Mouse (Mus musculus) neural tube, embryonic 12.5 days (tissue): ENCODE results near the gene F830045P16Rik. TPM values are rescaled to one million over a fixed set of nuclear protein-coding genes. Genes with fewer than 3 reads are reported as not detected.

Experiments
- ATAC-seq: fragments of 200-750 bp; cut with Nextera tagmentation; 2 replicates; pipeline ENCODE4 v1.8.0; 2017; ENCODE audit warnings: low read depth, mild to moderate bottlenecking, moderate TSS enrichment, moderate library complexity; ENCODE audit not compliant: low FRiP score
- H3K27ac ChIP-seq: fragments of 300-500 bp; sonication (generic); 2 replicates; pipeline ENCODE4 v1.5.1; 2016
- H3K27me3 ChIP-seq: fragments of 300-500 bp; sonication (generic); replicated peaks from 2 replicates; pipeline ENCODE4 v1.6.1; 2016; ENCODE audit warnings: mild to moderate bottlenecking
- H3K36me3 ChIP-seq: fragments of 300-500 bp; sonication (generic); 2 replicates; pipeline ENCODE4 v1.6.1; 2016; ENCODE audit warnings: mild to moderate bottlenecking
- H3K4me1 ChIP-seq: fragments of 300-500 bp; sonication (generic); 2 replicates; pipeline ENCODE4 v1.6.1; 2016
- H3K4me2 ChIP-seq: fragments of 300-500 bp; sonication (generic); replicated peaks from 2 replicates; pipeline ENCODE4 v1.6.1; 2016; ENCODE audit warnings: mild to moderate bottlenecking
- H3K4me3 ChIP-seq: fragments of 300-500 bp; sonication (generic); 2 replicates; pipeline ENCODE4 v1.5.1; 2016
- H3K9ac ChIP-seq: fragments of 300-500 bp; sonication (generic); 2 replicates; pipeline ENCODE4 v1.6.1; 2016; ENCODE audit warnings: mild to moderate bottlenecking
- H3K9me3 ChIP-seq: fragments of 300-500 bp; sonication (generic); 2 replicates; pipeline ENCODE4 v1.6.1; 2016; ENCODE audit warnings: mild to moderate bottlenecking
- whole genome bisulfite sequencing: fragments of 180-500 bp; shearing (Covaris S2); methylation state at CpG from one replicate; pipeline ENCODE4 v1.1.7; 2016; 5-methylcytosine and 5-hydroxymethylcytosine counted together
- polyA plus RNA-seq: library from polyadenylated mRNA; unstranded; fragments of >200 nt; fragmentation: Nextera tagmentation; extraction: Ambion mirVana; gene quantifications from 2 replicates; pipeline ENCODE4 v1.2.1, GENCODE M21; 2016

Gene F830045P16Rik
- polyA plus RNA-seq, 1 experiment from 2014 or later, result not detected

DNA sequence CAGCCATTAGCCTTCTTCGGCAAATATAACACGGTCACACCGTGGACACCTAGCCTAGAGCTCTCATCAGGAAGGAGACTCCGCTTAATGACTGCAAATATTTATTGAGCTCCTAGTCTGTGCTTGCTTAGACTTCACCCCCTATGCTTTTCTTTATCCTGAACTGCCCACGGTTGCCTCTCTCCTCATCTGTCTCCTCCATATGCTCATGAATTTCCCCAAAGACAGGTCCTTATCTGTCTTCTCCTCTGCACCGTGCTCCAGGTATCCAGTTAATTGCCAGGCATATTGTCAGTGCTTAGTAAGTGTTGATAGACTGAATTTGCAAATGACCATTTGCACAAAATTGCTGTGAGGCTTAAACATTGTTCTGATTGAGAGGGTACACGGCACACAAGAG, 32.7 kb upstream of the F830045P16Rik start:
- ATAC-seq, result no peak
- no peaks in the 10 kb centered on the region for H3K9me3 ChIP-seq
- no peak overlapping the region for H3K27ac ChIP-seq
- 93% methylated on average over 7 of the region's 7 CpGs for WGBS
- no peak overlapping the region for H3K4me2 ChIP-seq
- no peaks in the 10 kb centered on the region for H3K36me3 ChIP-seq
- H3K4me1 ChIP-seq, result peaks cover 8% of the 10 kb centered on the region
- H3K27me3 ChIP-seq, result peaks cover 9% of the 10 kb centered on the region; the same call in 1 of the 2 replicates
- H3K4me3 ChIP-seq, result no peak overlapping the region
- no peak overlapping the region for H3K9ac ChIP-seq

DNA sequence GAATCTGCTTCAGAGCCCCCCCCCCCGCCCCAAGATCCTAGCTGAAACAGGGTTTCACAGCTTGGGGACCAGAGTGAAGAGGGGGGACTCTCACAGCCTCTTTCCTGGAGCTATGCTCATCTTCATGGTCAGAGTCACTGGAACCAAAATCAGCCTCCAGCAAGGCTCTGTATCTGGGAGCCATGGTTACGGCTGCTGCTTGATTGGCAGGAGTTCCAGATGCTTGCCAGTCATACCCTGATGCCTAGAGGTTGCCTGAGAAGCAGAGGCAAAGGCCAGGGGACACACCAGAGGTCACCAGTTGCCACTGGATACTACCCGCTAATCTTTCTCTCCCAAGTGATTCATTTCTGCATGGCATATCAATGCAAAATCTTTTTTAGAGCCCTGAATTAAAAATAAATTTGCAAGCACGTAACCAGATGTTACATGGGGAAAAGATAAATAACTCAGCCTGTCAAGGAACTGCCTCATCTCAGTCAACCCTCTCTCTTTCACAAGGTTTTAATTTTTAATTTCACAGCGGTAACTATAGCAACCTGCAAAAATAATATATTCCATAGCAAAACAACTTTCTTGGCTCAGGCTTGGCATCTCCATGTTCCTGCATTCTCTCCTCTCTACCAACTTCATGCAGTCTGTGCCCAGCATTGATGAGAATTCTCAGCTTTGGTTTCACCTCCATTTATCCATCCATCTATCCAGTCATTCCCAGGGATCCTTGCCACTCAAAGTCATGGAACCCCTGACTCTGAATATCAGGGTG, 27.7 kb upstream of the F830045P16Rik start:
- no peak overlapping the region for H3K9ac ChIP-seq
- ATAC-seq, result no peak
- H3K9me3 ChIP-seq, result no peaks in the 10 kb centered on the region
- H3K4me2 ChIP-seq, result no peak overlapping the region
- H3K4me3 ChIP-seq, result no peak overlapping the region
- no peaks in the 10 kb centered on the region for H3K4me1 ChIP-seq
- H3K27me3 ChIP-seq, result no peaks in the 10 kb centered on the region
- no peaks in the 10 kb centered on the region for H3K36me3 ChIP-seq
- WGBS, result 78% methylated on average over 5 of the region's 5 CpGs
- no peak overlapping the region for H3K27ac ChIP-seq

DNA sequence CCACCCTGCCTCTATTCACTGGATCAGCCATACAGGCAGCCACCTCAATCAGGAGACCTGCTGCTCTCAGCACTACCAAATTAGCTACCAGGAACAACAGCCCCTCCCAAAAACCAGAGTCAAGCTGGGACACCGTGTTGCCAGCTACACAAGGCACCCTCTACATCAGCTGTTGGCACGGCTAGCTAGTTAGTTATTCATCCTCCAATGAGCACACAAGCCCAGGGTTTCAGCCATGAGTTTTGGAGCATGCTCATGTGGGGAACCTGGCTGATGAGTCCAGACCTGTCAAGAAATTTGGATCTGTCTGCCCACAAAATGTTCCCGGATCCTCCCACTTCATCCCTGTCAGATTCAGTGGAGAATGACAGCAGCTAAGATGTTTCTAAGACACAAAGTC, 25.4 kb upstream of the F830045P16Rik start:
- no peak overlapping the region for H3K4me3 ChIP-seq
- no peak overlapping the region for H3K9ac ChIP-seq
- WGBS, result 79% methylated on average over 3 of the region's 3 CpGs
- no peaks in the 10 kb centered on the region for H3K4me1 ChIP-seq
- no peak overlapping the region for H3K4me2 ChIP-seq
- no peak for ATAC-seq
- H3K27ac ChIP-seq, result no peak overlapping the region
- H3K36me3 ChIP-seq, result no peaks in the 10 kb centered on the region
- no peaks in the 10 kb centered on the region for H3K27me3 ChIP-seq
- H3K9me3 ChIP-seq, result no peaks in the 10 kb centered on the region

DNA sequence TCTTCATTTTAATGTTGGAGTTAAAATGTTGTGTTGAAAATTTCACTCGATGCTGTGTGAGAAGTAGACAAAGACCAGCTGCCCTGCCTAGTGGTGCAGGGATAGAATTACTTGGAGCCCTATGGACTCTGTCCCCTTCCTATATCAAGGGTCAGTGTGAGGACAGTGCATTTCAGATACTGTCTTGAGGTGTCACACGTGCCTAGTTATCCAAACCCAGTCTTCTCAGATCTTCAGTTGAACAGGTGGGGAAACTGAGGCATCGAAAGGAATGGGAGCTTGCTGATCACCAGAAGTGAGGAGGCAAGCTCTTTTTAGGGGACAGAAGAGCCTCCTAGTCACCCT, 22.4 kb upstream of the F830045P16Rik start:
- no peaks in the 10 kb centered on the region for H3K36me3 ChIP-seq
- no peaks in the 10 kb centered on the region for H3K27me3 ChIP-seq
- H3K27ac ChIP-seq, result no peak overlapping the region
- H3K9ac ChIP-seq, result no peak overlapping the region
- no peak for ATAC-seq
- no peaks in the 10 kb centered on the region for H3K4me1 ChIP-seq
- H3K4me2 ChIP-seq, result no peak overlapping the region
- 81% methylated on average over 3 of the region's 3 CpGs for WGBS
- no peak overlapping the region for H3K4me3 ChIP-seq
- H3K9me3 ChIP-seq, result no peaks in the 10 kb centered on the region

DNA sequence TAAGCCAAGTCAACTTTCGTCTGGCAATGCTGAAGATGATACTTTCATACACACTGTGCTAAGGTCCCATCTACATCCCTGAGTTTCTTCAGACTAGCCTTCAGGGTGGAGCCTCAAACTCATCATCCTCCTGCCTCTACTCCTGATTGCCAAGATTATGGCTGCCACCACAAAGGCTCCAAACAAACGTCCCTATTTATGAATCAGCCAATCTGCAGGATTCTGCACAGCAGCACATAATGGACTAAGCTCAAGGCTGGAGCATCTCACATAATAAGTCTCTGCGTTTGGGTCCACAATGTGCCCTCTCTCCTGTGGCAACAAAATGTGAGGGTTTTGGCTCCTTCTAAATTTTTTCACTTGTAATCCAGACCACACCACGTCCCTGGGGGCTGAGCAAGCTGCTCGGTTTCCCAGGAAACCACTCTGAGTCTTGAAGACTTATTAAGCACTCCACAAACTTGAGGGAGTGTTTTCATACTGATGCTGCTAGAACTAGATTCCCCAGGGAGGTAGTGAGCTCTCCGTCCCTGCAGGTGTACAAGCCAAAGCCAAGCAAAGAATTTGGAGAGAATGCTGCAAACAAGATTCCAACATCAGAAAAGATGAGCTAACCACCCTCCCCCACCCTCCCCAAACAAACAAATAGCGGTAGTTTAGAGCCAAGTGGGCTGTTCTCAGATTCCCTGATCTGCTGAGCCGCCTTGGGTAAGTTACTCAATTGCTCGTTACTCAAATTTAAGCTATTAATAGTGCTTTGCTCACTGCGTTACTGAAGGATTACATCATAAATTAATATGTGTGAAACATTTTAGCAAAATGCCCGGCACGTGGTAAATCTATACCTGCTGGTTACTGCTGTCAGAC, 21.8 kb upstream of the F830045P16Rik start:
- no peaks in the 10 kb centered on the region for H3K9me3 ChIP-seq
- 71% methylated on average over 12 of the region's 12 CpGs for WGBS
- H3K4me3 ChIP-seq, result no peak overlapping the region
- no peak overlapping the region for H3K9ac ChIP-seq
- no peaks in the 10 kb centered on the region for H3K27me3 ChIP-seq
- no peaks in the 10 kb centered on the region for H3K4me1 ChIP-seq
- no peak overlapping the region for H3K4me2 ChIP-seq
- no peak overlapping the region for H3K27ac ChIP-seq
- no peak for ATAC-seq
- H3K36me3 ChIP-seq, result no peaks in the 10 kb centered on the region

DNA sequence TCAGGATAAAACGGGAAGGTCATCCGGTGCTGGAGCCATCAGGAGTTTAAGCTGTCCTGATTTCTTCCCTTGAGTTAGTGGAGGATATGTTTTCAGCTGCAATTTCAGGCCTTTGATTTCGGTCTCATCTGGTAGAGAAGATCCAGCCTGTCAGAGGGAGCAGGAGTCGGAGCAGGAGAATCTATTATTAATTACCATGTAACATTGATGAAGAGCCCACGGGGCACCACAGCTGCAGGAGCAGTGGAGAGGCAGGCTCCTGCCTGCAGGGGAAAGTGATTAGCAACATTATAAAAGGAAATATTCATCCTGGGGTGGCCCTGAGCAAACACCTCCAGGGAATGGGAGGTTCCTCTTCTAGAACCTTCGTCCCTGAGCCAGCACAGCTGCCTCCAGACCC, 19.7 kb upstream of the F830045P16Rik start:
- no peaks in the 10 kb centered on the region for H3K9me3 ChIP-seq

DNA sequence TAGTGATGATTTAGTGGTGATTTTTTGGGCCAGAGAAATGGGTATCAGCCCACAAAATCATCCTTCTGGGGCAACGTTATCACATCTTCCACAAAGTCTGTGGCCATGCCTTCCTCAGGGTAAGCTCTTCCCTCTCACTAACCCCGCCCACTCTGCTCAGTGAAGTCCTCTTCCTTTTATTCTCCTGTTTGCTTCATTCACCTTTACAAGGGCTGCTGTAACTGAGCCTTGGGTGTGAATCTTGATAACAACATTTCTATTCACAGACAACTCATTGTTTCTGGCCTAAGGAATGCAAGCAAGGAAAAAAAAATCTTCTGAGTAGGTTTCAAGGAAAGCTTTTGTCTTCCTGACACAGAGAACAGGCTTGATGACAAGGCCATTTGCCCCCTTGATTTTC, 14.4 kb upstream of the F830045P16Rik start:
- no peak for ATAC-seq
- H3K4me2 ChIP-seq, result no peak overlapping the region
- H3K27me3 ChIP-seq, result no peaks in the 10 kb centered on the region
- 74% methylated on average over 2 of the region's 2 CpGs for WGBS
- no peak overlapping the region for H3K4me3 ChIP-seq
- H3K9ac ChIP-seq, result no peak overlapping the region
- no peaks in the 10 kb centered on the region for H3K9me3 ChIP-seq
- H3K27ac ChIP-seq, result no peak overlapping the region
- H3K4me1 ChIP-seq, result peaks cover 10% of the 10 kb centered on the region
- H3K36me3 ChIP-seq, result no peaks in the 10 kb centered on the region

More for the DNA sequence above, 19.7 kb upstream of the F830045P16Rik start:
- Histone ChIP-seq H3K27ac (no peak overlapping the region), H3K36me3 (no peaks in the 10 kb centered on the region), H3K9ac (no peak overlapping the region), H3K4me1 (no peaks in the 10 kb centered on the region), H3K27me3 (no peaks in the 10 kb centered on the region), H3K4me3 (no peak overlapping the region), H3K4me2 (no peak overlapping the region)
- no peak for ATAC-seq
- 58% methylated on average over 6 of the region's 6 CpGs for WGBS

DNA sequence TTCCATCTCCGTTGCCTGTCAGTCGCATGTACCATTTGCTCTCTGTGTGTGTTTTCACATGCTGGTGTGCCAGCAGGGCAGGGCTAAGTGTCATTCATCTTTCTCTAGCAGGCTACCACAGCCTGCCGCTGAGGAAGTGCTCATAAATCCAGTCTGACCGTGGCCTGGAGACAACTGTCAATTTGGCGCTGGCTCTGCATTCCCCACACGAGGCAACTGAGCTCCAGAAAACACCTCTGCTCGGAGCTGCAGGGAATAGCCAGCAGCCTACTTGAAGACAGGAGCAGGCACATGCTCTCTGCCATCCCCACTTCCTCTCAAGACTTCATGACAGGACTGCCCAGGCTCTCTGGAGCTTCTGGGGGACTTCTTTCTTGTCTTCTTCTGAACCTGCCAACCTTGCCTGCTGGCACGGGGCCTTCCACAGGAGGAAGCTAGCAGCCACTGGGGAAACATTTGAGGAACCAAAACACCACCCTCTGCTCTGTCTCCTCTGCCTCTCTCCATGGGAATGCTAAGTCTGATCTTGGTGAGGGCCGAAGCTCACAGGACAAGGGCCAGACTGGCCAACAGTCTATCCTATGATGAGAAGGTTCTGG, 13.2 kb upstream of the F830045P16Rik start:
- no peaks in the 10 kb centered on the region for H3K9me3 ChIP-seq
- peaks cover 10% of the 10 kb centered on the region for H3K4me1 ChIP-seq
- H3K9ac ChIP-seq, result no peak overlapping the region
- 44% methylated on average over 9 of the region's 9 CpGs for WGBS
- H3K27ac ChIP-seq, result no peak overlapping the region
- no peak overlapping the region for H3K4me2 ChIP-seq
- no peaks in the 10 kb centered on the region for H3K36me3 ChIP-seq
- no peak for ATAC-seq
- no peaks in the 10 kb centered on the region for H3K27me3 ChIP-seq
- no peak overlapping the region for H3K4me3 ChIP-seq

DNA sequence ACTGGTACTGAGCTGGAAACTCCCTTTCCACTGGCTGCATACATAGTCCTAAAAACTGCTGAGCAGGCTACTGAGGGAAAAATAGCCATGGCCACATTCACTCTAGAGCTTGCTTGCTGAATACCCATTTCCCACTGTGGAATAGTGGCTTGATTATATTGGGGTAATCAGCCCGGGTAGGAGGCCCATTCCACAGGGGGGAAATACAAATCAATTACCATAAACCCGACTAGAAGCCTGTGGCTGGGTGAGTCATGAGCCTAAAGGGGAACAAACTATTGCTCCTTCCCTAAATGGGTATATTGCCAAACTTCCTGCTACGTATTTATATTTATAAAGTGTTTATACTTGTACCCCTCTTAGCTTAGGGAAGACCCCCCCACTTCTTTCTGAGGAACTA, 10.4 kb upstream of the F830045P16Rik start:
- Histone ChIP-seq H3K4me3 (no peak overlapping the region), H3K36me3 (no peaks in the 10 kb centered on the region), H3K4me1 (peaks cover 10% of the 10 kb centered on the region), H3K27me3 (no peaks in the 10 kb centered on the region), H3K27ac (no peak overlapping the region), H3K4me2 (no peak overlapping the region), H3K9me3 (no peaks in the 10 kb centered on the region), H3K9ac (no peak overlapping the region)
- no peak for ATAC-seq
- WGBS, result 31% methylated on average over 3 of the region's 3 CpGs

DNA sequence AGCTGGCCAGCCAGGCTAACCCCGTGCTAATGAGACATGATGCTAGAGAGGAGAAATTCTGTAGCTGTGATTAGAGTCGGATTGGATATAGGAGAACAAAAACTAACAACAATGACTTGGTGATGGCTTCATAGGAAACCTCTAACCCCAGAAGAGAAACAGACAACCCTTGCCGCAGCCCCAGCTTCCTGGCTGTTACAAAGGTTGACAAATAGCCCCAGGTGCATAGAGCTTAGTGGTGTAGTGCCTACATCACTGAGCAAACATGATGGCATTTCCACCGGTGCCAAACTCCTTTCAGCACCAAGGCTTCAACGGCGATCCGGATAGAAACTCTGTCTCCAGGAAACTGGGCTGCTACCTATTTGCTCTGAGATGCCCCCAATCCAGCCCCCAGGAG, 9.2 kb upstream of the F830045P16Rik start:
- Histone ChIP-seq H3K9ac (no peak overlapping the region), H3K4me3 (no peak overlapping the region), H3K4me2 (no peak overlapping the region), H3K4me1 (peaks cover 10% of the 10 kb centered on the region), H3K9me3 (no peaks in the 10 kb centered on the region), H3K27me3 (no peaks in the 10 kb centered on the region), H3K27ac (no peak overlapping the region), H3K36me3 (no peaks in the 10 kb centered on the region)
- no peak for ATAC-seq
- WGBS, result 88% methylated on average over 7 of the region's 7 CpGs

DNA sequence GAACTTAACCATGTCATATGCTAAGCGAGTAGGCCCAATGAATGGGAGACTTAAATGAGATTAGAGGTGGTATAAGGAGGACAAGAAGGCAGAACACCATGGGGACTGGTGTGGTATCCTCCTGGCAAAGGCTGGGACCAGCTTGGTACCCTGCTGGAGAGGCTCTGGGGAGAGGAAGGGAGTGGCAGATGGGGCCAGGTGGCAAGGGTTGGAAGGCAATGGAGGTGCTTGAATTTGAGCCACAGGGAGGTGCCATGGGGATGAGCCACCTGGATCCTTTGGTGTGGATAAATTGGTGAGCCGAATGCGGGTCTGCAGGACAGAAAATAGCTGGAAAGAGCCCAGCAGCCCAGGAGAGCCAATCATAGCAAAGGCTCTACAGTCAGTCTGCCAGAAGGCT, 8.5 kb upstream of the F830045P16Rik start:
- Histone ChIP-seq H3K9ac (no peak overlapping the region), H3K9me3 (no peaks in the 10 kb centered on the region), H3K27ac (no peak overlapping the region), H3K4me2 (no peak overlapping the region), H3K27me3 (no peaks in the 10 kb centered on the region), H3K4me1 (peaks cover 10% of the 10 kb centered on the region), H3K4me3 (no peak overlapping the region), H3K36me3 (no peaks in the 10 kb centered on the region)
- 85% methylated on average over 3 of the region's 3 CpGs for WGBS
- no peak for ATAC-seq

DNA sequence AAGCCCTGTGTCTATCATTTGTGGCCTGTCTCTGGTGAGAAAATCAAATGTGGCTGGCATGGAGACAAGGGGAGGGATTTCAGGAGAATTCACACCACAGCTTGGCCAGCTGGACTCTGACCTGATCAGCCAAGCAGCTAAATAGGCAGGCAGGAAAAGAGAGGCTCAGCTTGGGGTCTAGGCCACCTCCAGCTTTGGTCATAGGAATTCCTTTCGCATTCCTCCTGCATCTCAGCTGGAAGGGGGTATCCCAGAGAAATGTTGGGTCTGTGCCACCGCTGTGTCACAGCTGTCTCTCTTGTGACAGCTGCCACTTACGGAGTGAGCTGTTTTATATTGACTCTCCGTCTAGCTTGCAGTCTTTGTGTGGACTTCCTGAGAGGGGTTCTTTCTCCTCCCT, 8.0 kb upstream of the F830045P16Rik start:
- peaks cover 5% of the 10 kb centered on the region; the same call in 1 of the 2 replicates for H3K4me1 ChIP-seq
- no peak overlapping the region for H3K4me2 ChIP-seq
- no peak overlapping the region for H3K27ac ChIP-seq
- 52% methylated on average over 4 of the region's 4 CpGs for WGBS
- H3K36me3 ChIP-seq, result no peaks in the 10 kb centered on the region
- H3K27me3 ChIP-seq, result no peaks in the 10 kb centered on the region
- ATAC-seq, result no peak
- no peak overlapping the region for H3K4me3 ChIP-seq
- H3K9ac ChIP-seq, result no peak overlapping the region
- H3K9me3 ChIP-seq, result no peaks in the 10 kb centered on the region
